Mouse (Mus musculus) embryo, embryonic 10.5 days (tissue): ENCODE measurements around the gene Qrich2.

Experiments used
- DNase-seq: peaks from one replicate; pipeline ENCODE4 v3.0.0-alpha.2; 2015; ENCODE audit warnings: low spot score

Gene Qrich2

DNA sequence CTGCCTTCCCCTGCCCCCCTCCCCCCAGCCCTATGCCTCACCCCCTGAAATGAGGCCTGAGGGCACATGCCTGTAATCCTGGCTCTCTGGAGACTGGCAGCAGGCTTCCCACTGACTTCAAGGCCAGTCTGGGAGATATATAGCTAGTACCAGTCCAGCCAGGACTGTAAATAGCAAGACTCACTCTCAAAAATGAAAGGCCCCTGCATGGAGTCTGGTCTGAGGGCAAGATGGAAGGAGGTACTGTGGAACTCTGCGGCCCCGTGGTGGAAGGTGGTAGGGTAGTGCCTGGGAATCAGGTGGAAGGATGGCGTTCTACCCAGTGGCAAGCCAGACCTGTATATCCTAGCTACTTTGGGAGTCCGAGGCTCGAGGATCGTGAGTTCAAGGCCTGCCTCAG is 22.1 kb downstream of the Qrich2 start:
- DNase-seq, result no peak

DNA sequence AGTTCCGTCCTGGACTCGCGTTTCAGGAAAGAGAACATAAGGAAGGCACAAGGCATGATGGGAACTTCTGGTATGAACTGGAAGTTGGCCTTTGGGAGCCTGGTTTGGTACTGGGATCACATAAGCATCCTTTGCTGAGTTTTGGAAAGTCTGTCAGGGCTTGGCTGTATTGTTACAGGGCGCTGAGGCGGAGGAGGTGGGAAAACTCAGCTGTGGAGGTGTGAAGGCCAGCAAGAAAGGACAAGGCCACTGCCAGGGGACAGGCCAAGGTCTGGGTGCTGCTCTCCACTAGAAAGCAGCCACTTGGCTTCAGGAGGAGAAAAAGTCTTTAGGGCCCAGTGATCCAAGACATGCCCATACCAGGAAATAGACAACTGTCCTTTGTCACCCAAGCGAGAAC is 22.7 kb downstream of the Qrich2 start:
- no peak for DNase-seq

DNA sequence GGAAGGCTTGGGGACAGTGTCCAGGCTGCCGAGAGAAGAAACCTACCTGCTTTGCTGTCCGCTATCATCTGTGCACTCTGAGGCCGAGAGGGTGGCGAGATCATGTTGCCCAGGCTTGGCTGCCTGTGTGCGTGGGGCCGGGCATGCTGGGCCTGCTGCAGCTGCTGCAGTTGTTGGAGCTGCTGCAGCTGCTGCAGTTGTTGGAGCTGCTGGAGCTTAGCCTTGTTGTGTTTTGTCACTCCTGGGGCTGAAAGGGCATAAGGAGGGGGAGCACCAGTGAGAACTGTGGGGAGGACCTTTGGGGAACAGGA is 23.2 kb downstream of the Qrich2 start:
- DNase-seq, result no peak

GRCm38 (mm10) chr11:116442129-116442866 is 23.7 kb downstream of the Qrich2 start:
- DNase-seq, result no peak

GRCm38 (mm10) chr11:116440408-116441068 is 25.5 kb downstream of the Qrich2 start:
- no peak for DNase-seq

- no peak for DNase-seq
Observed at GRCm38 (mm10) chr11:116439269-116440240, 26.5 kb downstream of the Qrich2 start.

- no peak for DNase-seq
Observed at GRCm38 (mm10) chr11:116437541-116437940, 28.5 kb downstream of the Qrich2 start.

GRCm38 (mm10) chr11:116436725-116437331 is 29.2 kb downstream of the Qrich2 start:
- DNase-seq, result no peak

DNA sequence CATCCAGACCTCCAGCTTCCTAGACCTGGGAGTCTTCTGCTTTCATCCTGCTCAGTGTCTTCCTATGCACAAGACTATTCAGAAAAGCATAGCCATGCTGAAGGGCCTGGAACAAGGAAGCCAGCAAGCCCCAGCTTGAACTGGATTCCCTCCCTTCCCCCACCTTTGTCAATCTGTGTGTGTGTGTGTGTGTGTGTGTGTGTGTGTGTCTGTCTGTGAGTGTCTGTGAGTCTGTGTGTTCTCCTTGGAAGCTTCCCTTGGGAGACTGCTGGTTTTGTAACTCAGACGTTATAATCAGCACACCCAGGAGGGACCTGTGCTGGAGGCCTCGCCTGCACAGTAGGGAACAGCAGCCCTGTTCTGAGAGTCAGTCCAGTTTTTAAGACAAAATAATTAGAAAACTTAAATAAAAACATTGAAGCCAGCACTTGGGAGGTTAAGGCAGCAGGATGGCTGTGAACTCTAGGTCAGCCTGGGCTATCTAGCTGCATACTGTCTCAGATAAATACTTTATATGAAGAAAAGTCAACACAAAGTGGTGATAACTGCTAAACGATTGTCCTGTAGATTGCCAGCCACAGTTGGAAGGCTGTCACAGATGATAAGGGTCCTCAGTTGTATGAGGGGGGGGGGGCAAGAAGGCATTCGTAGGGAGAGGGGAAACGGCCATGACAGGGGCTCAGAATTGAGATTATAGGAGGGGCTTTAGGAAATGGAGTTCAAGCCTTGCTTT is 29.9 kb downstream of the Qrich2 start:
- no peak for DNase-seq

- peak; percentile 44 for DNase-seq
Observed at GRCm38 (mm10) chr11:116434967-116435752, 30.9 kb downstream of the Qrich2 start.

GRCm38 (mm10) chr11:116434287-116434966 is 31.6 kb downstream of the Qrich2 start:
- peak; percentile 74 for DNase-seq

DNA sequence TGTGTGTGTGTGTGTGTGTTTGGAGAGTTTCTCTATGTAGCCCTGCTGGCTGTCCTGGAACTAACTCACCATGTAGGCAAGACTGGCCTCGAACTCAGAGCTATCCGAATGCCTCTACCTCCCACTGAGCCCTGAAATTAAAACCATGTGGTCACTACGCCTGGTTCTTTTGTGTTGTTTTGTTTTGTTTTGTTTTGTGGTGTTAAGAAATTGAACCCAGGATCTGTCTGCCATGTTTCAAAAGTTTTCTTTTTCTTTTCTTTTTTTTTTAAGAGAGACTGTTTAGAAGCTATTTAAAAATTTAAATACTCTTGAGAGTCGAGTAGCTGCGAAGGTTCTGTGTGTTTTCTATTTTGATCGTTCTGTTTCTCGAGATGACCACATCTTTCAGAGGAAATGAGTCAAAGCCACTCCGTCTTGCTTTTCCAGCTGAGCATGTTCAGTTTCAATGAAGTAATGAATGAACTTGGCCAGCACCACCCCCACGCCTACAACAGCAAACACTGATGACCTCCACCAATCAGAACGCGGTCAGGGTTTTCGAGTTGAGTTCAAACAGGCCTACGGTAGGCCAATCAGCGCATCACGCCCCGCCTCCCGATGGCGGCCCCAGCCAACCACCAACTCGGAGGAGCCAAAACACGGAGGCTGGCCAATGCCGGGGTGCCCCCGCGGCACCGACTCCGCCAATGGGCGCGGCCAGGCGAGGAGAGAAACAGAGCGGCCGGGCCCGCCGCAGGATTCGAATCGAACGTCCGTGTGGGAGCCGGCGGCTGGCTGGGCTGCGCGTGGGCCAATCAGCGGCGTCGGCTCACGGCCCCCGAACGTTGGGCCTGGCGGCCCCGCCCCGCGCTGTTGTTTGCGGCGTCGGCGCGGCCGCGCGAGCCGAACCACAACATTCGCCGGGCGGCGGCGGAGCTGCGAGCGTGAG is 32.4 kb downstream of the Qrich2 start, which contains the start of gene Ubald2:
TSS of gene Ubald2 (plus strand) at position 739 of the 931 bp plus-strand sequence.
- DNase-seq, result peak; percentile 99

GRCm38 (mm10) chr11:116432593-116433355 is 33.3 kb downstream of the Qrich2 start:
- DNase-seq, result no peak

GRCm38 (mm10) chr11:116432127-116432526 is 33.9 kb downstream of the Qrich2 start:
- DNase-seq, result no peak

DNA sequence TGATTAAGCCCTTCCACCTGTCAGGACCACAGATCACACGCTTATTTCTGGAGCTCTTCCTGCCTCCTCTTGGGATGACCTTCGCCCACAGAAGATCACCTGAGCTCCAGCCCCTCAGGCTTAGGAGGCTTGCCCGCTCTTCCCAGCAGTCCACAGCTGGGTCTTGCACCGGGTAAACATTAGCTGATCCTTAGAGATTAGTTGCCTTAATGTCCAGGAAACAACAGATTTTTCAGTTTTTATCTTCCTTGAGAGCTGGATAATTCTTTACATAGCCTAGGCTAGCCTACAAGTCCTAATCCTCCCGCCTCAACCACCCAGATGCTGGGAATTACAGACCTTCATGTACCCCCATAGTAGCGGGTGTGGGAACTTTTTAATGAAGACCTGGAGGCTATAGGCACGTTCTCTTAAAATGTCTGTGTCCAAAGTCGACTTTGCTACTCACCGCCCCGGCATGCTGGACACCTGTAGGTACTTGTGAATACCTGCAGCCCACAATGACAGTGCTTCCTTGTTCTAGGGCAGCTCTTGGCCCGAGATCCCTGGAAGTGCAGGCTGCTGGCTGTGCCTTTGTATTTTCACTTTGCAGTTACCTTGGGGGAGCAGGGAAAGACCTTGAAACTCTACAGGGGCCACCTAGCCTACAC is 34.5 kb downstream of the Qrich2 start:
- DNase-seq, result no peak

DNA sequence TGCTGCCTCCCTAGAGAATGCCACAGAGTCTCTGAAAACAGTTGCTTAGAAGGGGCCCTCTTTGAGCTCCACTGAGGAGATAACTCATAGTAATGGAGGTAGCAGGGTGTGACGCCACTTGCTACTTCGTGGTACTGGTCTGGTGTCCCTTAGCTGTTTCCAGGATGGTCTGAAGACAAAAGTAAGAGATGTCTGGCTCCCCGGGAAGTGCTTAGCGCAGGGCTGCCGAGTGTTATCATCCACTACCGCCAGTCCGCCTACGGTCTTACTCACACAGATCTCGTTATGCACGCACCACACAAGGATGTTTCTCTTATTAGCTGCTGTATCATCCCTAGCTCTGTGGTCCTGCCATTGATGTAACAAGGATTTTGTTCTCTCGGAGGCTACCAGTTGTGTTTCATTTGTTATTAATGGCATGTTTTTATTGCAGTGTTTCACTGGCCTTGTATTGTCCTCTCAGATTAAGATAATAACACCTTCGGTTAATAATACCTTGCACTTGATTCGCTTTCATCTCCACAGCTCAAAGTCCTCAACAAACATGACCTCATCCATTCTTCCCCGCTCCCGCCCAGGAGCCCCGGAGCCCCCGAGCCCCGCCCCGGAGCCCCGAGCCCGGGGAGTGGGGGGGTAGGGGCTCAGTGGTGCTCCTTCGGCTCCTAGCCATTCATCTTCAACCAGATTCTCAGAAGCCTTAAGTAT is 35.2 kb downstream of the Qrich2 start:
- DNase-seq, result no peak
